Mouse (Mus musculus) erythroblast, embryonic 14.5 days (primary cell): ENCODE data around the gene Cpsf4.

ENCODE experiments used
- GATA1 ChIP-seq: IDR thresholded peaks from 2 replicates; pipeline ENCODE4 v1.6.1; 2012; ENCODE audit warnings: low read length, inconsistent platforms, mixed read lengths
- TAL1 ChIP-seq: IDR thresholded peaks from 3 replicates; pipeline ENCODE4 v1.6.1; 2012; ENCODE audit warnings: low read length, inconsistent platforms, mixed read lengths

- TF ChIP-seq TAL1 (no peak), GATA1 (no peak)
Observed at GRCm38 (mm10) chr5:145185244-145185643, 18.2 kb downstream of the Cpsf4 start.
